Mouse (Mus musculus): ENCODE results near the gene Mipol1.

The Mipol1 gene

DNA sequence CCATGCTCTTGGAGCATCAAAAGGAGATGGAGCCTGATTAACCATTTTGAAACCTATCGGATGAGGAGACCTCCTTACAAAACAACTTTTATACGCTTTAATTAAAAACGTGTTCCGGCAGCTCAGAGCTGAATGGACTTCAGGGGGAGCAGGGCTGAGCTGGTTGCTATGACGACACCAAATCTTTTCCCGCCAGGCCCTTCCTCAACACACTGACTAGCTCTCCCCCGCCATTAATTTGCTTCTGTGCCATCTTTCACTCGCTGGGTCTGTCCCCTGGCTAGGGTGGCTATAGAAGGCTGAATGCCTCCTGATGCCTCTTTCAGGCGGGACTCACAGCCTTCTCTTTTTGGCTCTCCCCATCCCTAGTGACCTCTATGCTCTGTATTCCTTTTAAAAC lies 300.2 kb downstream of the Mipol1 start:
- DNase-seq, result no peak

DNA sequence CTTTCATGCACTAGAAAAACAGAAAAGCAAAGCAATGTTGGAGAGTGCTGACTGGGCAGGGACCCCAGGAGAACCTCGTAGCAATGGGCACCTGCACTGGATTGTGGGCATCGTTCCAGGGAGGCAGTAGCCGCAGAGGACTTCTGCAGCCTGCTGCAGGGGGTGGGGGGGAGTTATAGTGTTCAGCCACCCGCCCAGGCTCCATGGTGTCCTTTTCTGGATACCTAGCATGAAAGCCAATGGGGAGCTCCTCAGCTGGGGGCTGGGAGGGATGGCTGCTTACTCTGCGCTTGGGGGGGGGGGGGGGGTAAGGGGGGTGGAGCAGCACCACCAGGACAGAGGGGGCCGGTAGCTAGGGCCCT lies 304.3 kb downstream of the Mipol1 start:
- no peak for DNase-seq

DNA sequence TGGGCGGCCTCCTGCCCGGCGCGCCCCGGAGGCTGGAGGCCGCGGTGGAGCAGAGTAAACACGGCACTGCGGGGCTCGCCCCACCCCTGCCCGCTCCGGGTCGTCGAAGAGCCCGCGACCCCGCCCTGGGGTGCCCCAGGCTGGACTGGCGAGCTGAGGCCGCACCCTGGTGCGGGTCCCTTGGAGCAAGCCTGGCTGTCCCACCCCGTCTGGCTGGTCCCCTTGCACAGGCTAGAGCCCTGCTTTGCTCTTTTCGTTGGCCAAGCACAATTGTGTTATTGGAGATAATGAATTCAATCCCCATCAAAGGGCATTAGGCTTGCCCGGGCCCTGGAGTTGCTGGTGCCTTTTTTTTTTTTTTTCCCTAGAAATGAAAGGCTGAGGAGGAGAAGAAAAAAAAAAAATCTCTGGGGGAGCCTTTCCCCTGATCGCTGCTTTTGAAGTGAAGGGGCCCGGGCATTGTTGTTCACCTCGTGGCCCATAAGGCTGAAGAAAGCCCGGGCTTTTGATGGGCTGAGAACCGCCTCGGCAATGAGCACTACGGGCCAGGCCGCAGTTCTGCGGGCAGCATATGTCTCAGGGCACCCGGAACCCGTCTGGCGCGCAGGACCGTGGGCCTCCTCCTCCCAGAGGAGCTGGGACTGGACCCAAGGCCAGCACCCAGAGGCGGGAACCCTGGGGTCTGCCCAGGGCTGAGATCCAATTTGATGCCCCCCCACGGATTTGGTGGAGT lies 304.8 kb downstream of the Mipol1 start:
- DNase-seq, result no peak

DNA sequence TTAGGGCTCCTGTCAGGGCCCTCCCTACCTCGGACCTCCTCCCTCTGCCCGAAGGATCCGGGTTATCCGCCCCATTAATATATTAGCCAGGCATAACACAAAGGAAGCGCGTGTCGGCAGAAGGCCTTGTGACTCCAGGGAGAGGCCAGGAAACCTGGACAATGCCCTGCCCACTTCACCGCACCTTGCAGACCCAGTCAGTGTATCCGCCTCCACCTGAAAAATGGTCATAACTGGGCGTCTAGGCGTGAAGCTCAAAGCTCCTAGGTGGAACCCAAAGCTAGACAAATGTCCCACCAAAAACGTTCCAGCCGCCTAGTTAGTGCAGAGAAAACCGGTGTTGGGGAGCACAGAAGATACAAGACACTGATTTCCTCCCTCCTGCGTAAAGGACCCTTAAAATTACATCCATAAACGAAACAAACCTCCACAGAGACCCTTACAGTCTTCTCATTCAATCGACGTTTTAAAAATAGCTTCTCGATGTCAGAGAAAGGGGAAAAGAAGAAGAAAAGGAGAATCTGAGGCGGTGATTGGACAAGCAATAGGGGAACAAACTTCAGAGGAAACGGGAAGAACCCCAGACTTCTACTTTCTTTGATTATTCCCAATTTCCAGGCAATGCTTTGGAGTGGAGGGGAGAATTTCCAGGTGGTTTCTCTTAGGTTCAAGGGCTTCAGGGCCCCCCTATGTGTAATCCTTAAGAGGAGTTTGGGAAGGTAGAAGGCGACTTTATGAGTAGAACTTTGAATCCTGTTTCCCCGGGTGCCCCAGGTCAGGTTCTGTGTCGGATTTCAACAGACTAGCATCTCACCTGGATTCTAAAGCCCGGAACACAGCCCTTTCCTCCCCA lies 306.1 kb downstream of the Mipol1 start:
- DNase-seq, result no peak

DNA sequence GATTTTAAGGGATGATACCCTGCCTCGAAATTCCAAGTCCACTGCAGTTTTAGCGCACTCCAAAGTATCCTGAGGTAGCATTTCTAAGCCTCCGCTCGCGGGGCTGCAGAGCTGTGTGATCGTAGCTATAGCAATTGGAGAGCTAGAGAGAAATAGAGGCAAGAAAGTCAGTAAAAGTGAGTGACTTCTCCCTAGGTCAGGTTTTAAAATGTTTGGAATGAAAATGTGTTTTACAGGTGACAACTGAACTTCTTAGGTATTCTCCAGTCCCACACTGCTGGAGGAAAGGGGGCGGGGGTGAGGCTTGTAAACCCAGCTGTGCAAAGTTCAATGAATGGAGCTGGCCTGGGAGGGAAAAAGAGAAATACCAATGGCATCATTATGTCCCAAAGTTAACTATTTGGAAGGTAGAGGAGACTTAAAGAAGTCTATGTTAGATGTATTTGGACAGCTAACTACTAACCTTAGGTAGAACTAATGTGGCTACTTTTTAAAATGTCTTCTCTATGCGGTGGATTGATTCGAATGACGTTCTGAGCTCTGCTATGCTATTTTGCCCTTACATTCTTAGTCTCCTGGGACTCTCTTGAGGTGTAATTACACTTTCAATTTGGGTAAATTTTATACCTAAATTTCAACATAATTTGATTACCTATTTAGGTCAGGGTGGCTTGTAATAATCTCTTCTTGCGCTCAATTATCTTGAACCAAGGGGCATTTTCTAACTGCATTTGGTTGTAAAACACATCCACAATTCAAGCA lies 306.9 kb downstream of the Mipol1 start:
- DNase-seq, result no peak

DNA sequence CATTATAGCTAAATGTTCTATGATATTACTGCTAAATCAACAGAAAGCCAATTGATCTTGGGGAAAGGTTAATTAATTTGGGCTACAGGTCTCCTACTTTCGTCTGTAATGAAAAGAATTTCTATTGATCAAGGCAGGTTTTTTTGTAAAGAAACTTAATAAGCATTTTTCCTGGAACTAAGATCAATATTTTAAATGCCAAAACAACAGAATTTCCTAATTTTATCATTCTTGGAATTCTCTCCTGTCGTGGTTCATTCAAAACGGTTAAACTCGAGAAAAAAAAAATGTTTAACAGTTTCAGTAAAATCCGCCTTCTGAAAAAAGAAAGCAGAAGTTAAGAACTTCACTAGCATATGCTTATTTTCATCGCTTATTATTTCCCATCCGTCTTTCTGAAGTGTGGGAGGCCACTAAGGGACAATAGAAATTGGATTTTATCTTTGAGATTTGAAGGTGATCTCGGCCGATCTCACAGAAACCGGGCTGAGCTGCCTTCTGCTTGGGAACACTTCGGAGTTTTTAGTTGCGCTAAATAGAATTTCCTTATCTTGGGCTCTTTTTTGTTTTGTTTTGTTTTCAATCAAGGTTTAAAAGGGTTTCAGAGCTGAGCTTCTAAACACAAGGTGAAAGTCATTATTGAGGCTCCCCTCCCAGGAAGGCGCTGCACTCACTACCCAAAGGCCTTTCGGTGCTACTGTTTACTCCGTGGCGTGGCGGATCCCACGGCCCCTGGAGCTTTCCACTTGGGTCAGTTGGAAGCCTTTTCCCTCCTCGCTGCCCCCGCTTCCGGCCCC lies 307.8 kb downstream of the Mipol1 start:
- DNase-seq, result peak; percentile 17

DNA sequence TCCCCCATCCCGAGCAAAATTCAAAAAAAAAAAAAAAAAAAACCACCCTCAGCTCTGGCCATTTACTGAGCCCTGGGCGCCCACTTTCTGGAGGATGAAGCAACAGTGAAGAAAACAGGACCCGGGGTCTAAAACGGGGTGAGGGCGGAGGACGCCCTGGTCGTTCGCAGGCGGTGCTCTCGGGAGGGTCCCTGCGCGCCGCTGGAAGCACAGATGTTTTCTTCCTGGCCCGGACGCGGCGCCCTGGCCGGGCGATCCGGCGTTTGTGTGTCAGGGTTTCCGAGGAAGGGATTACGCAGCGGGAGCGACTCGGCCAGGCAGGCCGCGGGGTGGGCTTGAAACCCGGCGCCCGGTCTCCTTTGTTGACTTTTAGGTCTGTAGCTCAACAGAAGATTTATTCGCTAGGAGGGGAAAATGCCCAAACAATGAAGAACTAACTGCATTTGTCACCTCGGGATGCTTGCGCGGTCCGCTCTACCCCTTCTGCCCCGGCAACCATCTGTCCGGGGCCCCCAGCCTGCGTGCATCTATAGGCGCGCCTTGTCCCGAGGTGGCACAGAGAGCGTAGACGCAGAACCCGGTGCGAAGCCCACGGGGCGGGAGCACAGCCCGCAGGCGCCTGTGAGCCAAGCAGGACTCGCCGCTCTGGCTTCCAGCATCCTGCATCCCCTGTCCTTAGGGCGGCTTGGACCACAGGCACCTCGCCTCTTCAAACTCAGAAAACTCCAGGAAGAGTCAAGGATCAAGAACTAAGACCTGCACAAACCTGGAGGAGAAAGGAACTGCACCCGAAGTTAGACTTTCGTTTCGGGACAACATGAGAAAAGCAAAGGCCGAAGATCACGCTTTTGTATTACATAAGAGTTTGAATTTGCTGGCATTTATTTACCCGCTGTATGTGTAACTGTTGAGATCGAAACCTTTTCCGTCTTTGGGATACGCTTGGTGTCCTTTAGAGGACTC lies 308.6 kb downstream of the Mipol1 start:
- DNase-seq, result peak; percentile 77

DNA sequence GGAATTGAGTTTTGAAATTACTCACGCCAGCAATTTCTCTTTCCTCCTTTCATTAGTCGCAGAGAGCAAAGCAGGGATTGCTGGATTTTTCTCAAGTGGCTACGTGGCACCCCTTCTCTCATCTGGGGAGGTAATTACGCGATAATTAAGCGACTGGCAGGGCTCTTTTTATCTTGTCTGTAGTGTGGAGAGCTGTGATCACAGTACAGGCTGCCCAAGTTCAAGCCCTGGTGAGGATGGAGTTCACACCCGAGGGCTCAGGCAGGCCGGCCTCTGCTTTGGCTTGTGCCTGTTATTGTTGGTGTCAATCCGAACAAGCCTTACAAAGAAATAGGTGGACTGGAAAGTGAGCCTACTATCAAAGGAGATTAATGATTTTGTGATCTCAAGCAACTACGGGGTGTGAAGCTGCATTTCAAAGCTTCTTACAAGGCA lies 309.3 kb downstream of the Mipol1 start:
- DNase-seq, result peak; percentile 28

DNA sequence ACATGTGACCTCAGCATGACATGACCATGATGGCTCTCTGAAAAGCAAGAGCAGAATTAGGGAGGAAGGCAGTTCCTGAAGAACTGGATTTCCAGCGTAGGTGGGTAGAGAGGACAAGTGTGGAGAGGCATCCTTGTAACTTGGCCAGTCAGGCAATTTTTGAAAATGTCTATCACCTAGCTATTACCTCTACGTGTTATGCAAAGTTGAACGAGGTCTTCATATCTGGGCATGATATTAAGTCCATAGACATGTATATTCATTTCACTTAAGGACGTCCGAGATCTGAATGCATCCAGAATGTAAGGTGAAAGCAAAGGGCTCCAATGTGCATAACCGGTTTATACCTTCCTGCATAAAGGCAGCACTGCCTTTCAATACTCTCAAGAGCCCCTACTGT lies 310.9 kb downstream of the Mipol1 start:
- peak; percentile 9 for DNase-seq

DNA sequence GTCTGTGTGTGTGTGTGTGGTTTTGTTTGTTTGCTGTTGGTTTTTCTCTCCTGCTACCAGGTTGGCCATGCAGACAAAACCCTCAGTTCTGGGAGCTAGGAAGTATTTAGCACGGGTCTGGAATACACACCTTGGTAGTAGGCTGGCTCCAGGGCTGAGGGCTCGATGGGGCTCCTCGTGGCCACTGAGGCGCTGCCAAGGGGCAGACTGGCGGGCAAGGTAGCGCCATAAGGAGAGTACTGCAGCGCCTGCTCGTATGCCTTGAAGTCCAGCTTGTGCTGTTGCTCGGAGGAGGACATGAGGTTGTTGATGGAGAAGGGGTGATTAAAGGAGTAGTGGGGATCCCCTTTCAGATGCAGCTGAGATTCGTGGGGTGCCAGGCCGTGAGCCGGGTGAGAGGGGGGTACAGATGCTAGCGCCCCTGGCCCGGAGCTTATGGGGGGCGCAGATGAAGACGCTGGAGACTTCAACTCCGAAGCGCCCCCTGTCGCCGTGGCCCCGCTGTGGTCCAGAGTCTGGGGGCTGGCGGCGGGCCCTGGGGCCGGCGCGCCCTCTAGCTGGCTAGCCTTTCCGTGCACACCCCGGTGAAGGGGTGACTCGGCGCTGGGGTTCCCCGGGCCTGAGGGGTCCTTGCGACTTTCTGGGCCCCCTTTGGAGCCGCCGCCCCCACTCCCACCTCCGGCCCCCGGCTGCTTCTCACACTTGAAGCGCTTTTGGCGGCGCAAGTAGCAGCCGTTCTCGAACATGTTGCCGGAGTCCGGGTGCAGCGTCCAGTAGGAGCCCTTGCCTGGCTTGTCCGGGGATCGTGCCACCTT lies 311.9 kb downstream of the Mipol1 start:
- no peak for DNase-seq

DNA sequence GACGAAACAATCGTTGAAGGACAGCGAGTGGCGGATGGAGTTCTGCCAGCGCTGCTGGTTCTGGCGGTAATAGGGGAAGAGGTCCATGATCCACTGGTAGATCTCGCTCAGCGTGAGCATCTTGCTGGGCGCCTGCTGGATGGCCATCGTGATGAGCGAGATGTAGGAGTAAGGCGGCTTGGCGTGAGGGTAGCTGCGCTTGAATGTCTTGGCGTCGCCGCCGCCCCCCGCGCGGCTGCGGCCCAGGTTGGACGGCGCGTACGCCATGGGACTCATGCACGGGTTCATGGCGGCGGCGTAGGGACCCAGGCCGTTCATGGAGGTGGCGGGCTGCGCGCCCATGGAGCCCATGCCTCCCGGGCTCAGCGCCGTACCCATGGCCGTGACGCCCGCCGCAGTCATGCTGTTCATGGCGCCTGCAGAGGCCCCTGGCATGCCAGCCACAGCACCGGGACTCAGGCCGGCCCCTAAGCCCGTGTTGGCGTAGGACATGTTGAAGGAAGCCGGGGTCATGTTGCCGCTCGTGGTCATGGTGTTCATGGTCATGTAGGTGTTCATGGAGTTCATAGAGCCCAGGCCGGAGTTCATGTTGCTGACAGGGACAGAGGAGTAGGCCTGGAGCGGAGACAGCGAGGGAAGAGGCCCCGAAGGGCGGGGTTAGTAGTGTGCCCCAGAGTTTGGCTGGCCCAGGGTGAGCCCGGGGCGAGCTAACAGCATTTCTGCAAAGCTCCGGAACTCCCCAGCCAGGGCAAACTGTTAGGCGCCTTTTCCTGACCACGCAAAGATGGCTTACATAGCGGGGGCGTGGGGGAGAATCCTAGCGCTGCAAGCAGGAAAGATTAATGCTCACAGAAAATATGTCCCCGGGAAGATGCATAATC lies 312.8 kb downstream of the Mipol1 start:
- no peak for DNase-seq

DNA sequence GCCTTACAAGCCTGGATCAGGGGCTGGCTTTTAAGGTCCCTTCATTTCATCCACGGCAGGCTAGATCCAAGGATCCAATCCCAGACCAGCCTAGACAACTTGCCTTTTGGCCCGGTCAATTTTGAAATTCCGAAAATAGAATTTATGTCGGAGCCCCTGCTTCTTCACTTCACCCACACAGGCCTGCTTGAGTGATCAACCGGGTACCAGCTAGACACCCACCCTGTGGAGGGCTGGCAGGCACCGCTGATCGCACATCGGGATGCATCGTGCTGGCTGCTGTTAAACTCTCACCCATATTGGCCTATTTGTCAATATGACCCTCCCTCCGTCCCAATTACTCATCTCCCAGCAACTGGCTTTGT lies 313.4 kb downstream of the Mipol1 start:
- DNase-seq, result no peak

DNA sequence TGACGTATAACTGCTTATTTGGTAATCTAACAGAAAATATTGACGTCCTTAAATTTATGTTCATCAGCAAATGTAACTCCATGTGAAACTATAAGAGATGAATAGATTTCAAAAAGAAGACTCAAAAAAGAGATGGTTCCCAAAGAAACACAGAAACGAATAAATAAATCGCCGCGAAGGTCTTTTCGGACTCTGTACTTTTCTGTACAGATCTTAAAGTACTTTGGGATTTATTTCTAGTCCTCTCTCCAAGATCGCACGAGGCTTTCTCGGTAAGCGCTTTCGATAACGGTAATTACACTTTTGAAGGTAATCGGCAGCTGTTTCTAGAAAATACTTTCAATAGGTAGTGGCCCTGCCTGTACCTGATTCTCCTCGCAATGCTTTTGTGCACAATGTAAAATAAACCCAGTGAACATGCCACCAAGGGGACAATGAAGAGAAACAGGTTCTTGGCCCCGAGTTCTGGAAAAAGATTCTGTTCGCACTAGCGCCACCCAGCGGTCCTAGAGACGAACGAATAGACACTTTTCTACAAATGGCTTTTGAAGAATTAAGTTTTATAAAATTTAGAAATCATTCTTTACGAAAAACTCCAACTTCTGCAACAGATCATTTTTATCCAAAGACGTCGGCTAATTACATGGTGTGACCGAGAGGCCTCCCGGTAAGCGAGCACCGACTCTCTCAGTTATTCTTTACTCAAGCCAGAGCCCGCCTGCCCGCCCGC lies 314.6 kb downstream of the Mipol1 start:
- peak; percentile 71 for DNase-seq

DNA sequence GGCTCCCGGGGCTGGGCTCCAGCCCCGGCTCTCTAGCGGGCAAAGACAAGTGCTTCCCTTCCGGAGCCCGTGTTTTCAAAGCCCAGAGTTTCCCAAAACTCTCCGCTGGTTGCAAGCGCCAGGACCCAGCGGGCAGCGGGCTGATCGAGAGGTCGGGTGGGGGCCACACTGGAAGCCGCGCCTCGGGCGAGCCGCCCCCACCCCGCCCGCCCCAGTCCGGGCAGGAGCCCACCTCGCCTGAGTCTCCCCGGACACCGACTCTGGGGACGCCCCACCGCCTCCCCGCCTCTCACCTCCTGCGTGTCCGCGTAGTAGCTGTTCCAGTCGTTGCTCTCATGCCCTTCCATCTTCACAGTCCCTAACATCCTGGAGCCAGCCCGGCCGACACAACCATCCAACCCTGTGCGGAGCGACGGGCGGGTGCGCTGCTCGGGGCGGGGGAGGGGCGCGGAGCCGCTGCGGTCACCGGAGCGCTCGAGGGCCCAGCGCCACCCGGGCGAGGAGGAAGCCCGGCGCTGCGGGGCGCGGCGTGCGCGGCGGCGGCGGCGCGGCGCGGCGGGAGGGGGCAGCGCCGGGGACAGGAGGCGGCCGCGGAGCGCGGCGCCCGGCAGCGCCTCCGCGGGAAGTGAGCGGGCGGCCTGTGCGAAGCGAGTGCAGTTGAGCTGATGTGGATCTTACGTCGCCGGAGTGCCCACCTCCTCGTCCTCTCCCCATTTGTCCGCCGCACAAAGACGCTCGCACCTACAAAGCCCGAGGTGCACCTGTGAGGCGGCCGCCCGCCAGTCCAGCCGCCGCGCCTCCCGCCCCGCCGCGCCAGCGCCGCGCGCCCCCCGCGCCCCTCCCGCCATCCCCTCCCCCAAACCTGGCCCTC lies 315.4 kb downstream of the Mipol1 start:
- DNase-seq, result peak; percentile 11

All from kidney, adult 9 months (tissue).